Mouse (Mus musculus) forebrain, postnatal 0 days (tissue): ENCODE measurements around the gene Adcy9. TPM values are rescaled to one million over a fixed set of nuclear protein-coding genes. Genes with fewer than 3 reads are reported as not detected.

Source experiments
- ATAC-seq: fragments of 200-750 bp; cut with Nextera tagmentation; 2 replicates; pipeline ENCODE4 v1.8.0; 2017; ENCODE audit warnings: mild to moderate bottlenecking, moderate library complexity
- DNase-seq: peaks from one replicate; pipeline ENCODE4 v3.0.0-alpha.2; 2015
- H3K27ac ChIP-seq: fragments of 300-500 bp; sonication (generic); 2 replicates; pipeline ENCODE4 v1.5.1; 2014; ENCODE audit warnings: low read depth, mild to moderate bottlenecking, antibody characterized with exemption, low read length, moderate library complexity, mixed read lengths
- H3K27me3 ChIP-seq: fragments of 300-500 bp; sonication (generic); 2 replicates; pipeline ENCODE4 v1.6.1; 2014; ENCODE audit warnings: mild to moderate bottlenecking, low read length, mixed read lengths; ENCODE audit not compliant: insufficient read depth
- H3K36me3 ChIP-seq: fragments of 300-500 bp; sonication (generic); 2 replicates; pipeline ENCODE4 v1.6.1; 2014; ENCODE audit warnings: mild to moderate bottlenecking, moderate library complexity; ENCODE audit not compliant: insufficient read depth
- H3K4me1 ChIP-seq: fragments of 300-500 bp; sonication (generic); 2 replicates; pipeline ENCODE4 v1.6.1; 2014; ENCODE audit warnings: antibody characterized with exemption; ENCODE audit not compliant: insufficient read depth
- H3K4me2 ChIP-seq: fragments of 300-500 bp; sonication (generic); 2 replicates; pipeline ENCODE4 v1.6.1; 2014; ENCODE audit warnings: low read depth, mild to moderate bottlenecking, moderate library complexity
- H3K4me3 ChIP-seq: fragments of 300-500 bp; sonication (generic); 2 replicates; pipeline ENCODE4 v1.5.1; 2014; ENCODE audit warnings: low read depth, low read length, mixed read lengths
- H3K9ac ChIP-seq: fragments of 300-500 bp; sonication (generic); 2 replicates; pipeline ENCODE4 v1.6.1; 2014; ENCODE audit warnings: mild to moderate bottlenecking
- H3K9me3 ChIP-seq: fragments of 300-500 bp; sonication (generic); 2 replicates; pipeline ENCODE4 v1.6.1; 2016; ENCODE audit warnings: low read length
- CTCF ChIP-seq: sonication (generic); IDR thresholded peaks from 2 replicates; pipeline ENCODE4 v1.5.1; 2016; ENCODE audit warnings: antibody characterized with exemption, control low read depth, low read depth
- WGBS: fragments of 180-500 bp; shearing (Covaris S2); extraction: QIAGEN DNeasy Blood & Tissue Kit; methylation state at CpG from one replicate; pipeline ENCODE4 v1.1.7; 2014; 5-methylcytosine and 5-hydroxymethylcytosine counted together
- polyA plus RNA-seq: library from polyadenylated mRNA; unstranded; fragments of >200 nt; fragmentation: Nextera tagmentation; extraction: Ambion mirVana; gene quantifications from 2 replicates; pipeline ENCODE4 v1.2.1, GENCODE M21; 2015
- total RNA-seq: library from RNA; depleted of rRNA; stranded (reverse); fragments of >200 nt; gene quantifications from 2 replicates; pipeline ENCODE4 v1.2.3, GENCODE M21; 2014

Gene Adcy9
- total and polyA plus RNA-seq, 2 experiments from 2014 or later = 3.8 to 19.9 TPM

DNA sequence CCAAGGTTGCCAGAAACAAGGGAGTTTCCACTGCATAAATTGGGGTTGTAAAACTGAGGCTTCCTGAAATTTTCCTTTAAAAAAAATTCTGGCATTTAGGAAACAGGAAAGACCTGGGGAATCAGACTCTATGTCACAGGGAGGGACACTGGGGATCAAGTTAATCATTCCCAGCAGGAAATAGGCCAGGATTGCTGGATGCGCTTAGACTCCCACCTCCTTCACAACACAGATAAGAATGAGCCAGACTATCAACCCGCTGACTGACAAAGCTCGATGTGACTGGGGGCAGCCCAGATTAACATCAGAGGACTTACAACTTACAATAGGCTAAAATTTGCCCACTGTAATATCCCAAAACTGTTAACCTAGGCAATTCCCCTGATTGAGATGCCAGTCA is 52.4 kb downstream of the Adcy9 start:
- no peak for TF ChIP-seq CTCF
- Histone ChIP-seq H3K36me3 (no peaks in the 10 kb centered on the region), H3K9ac (no peak overlapping the region), H3K4me3 (no peak overlapping the region), H3K27ac (no peak overlapping the region), H3K4me2 (no peak overlapping the region), H3K27me3 (no peaks in the 10 kb centered on the region), H3K9me3 (no peaks in the 10 kb centered on the region), H3K4me1 (no peaks in the 10 kb centered on the region)
- no peak for DNase-seq
- ATAC-seq = no peak
- WGBS = 54% methylated on average over 3 of the region's 3 CpGs

- ATAC-seq (no peak), DNase-seq (no peak)
- Histone ChIP-seq H3K4me1 (no peaks in the 10 kb centered on the region), H3K9ac (no peak overlapping the region), H3K4me3 (no peak overlapping the region), H3K27ac (no peak overlapping the region), H3K36me3 (no peaks in the 10 kb centered on the region), H3K9me3 (no peaks in the 10 kb centered on the region), H3K27me3 (no peaks in the 10 kb centered on the region), H3K4me2 (no peak overlapping the region)
- WGBS = 77% methylated on average over 1 of the region's 1 CpGs
- TF ChIP-seq CTCF = no peak
These were observed 53.0 kb downstream of the Adcy9 start for GRCm38 (mm10) chr16:4367291-4367690.

- 91% methylated on average over 3 of the region's 3 CpGs for WGBS
These were observed 53.6 kb downstream of the Adcy9 start for GRCm38 (mm10) chr16:4366671-4367070.

DNA sequence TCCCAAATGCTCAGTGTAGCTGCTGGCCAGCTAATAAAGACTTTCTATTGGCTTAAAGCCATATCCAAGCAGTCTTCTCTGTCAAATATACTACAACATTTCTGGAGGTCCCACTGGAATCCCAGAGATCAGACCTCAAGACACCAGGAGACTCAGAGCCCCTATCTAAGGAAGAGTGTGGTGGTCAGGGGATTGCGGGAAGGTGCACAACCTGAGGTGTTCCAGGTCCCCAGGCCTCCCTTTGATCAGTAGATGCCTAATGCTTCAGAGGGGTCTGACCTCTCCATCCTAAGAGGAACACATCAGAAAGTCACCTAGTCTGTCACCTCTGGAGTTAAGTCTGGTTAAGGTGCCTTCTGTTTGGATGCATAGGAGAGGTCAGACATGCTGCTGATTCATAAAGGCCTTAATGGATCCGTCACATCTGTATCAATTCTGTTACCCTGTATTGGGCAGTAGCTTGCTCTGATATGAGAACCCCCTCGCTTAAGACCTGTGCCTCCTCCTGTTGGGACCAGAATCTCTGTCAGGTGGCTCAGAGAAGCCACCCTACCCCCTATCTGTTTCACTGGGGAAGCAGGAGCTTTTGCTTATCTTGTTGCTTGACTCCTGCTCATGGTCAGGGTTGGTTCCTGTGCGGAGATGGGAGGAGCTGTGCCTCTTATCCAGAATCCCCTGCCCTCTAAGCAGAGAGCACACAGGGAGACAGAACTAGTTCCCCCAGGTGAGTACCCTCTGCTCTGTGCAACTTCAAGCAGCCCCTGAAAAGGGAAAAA is 56.8 kb downstream of the Adcy9 start:
- TF ChIP-seq CTCF = no peak
- no peak overlapping the region for H3K4me3 ChIP-seq
- 87% methylated on average over 4 of the region's 4 CpGs for WGBS
- H3K9me3 ChIP-seq = no peaks in the 10 kb centered on the region
- H3K27me3 ChIP-seq = no peaks in the 10 kb centered on the region
- no peak overlapping the region for H3K4me2 ChIP-seq
- no peaks in the 10 kb centered on the region for H3K4me1 ChIP-seq
- no peaks in the 10 kb centered on the region for H3K36me3 ChIP-seq
- ATAC-seq (no peak), DNase-seq (no peak)
- no peak overlapping the region for H3K9ac ChIP-seq
- H3K27ac ChIP-seq = no peak overlapping the region

More at GRCm38 (mm10) chr16:4366671-4367070, 53.6 kb downstream of the Adcy9 start:
- Histone ChIP-seq H3K36me3 (no peaks in the 10 kb centered on the region), H3K4me3 (no peak overlapping the region), H3K27me3 (no peaks in the 10 kb centered on the region), H3K9ac (no peak overlapping the region), H3K9me3 (no peaks in the 10 kb centered on the region), H3K27ac (no peak overlapping the region), H3K4me2 (no peak overlapping the region), H3K4me1 (no peaks in the 10 kb centered on the region)
- ATAC-seq = no peak
- no peak for DNase-seq
- TF ChIP-seq CTCF = no peak

DNA sequence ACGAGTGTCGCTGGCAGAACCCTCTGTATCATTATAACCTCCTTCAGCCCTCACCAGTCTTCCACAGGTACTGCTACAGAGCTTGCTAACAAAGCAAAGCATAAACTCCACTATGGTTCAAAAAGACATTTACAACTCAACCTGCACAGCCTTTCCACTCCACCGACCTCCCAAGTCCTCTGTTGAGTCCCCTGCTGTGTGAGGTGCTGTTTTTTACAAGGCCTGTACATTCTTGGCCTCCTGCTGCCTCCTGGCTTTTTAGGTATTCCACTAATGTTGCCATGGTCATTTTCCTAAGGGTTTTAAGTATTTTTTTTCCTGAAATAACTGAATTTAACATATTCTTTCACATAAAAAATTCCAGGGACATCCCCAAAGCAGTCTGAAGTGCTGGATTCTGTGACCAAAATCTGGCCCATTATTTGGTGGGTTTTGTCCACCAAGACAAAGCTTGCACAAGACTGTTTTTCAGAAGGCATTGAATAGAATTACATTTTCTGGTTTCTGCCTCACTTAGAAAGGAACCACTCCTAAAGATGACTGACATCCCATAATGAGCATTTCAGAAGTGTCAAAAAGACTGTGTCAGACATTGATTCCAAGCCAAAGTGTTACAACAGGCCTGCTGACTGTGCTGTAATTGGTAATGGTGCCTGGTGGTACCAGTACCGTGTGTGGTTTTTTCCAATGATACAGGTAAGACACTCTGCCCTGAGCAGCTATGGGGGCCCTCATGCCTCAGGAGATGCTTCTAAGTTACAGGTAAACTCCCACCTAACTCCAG is 64.8 kb downstream of the Adcy9 start:
- Histone ChIP-seq H3K27me3 (no peaks in the 10 kb centered on the region), H3K4me2 (no peak overlapping the region), H3K36me3 (no peaks in the 10 kb centered on the region), H3K9me3 (no peaks in the 10 kb centered on the region), H3K27ac (peak overlapping the region; percentile 15; the same call in 1 of the 2 replicates), H3K4me3 (no peak overlapping the region), H3K4me1 (no peaks in the 10 kb centered on the region), H3K9ac (no peak overlapping the region)
- DNase-seq (peak; percentile 25), ATAC-seq (no peak)
- TF ChIP-seq CTCF = no peak
- WGBS = 38% methylated on average over 4 of the region's 4 CpGs

DNA sequence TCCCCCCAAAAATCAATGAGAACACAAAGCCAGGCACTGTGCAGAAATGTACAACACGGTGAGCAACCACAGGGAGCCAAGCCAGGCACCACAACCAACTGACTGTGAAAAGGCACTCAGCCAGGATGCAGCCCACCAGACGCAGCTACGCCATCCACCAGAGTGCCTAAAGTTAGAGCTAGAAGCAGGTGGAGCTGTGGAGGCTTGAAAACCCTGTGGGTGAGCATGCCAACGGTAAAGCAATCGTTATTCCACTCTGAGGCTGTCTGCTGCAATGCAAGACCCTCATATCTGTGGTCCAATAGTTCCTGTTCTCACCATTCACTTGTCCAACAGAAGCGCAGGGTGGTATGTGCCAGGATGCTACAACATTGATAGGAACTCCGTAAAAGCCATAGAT is 77.7 kb downstream of the Adcy9 start:
- no peaks in the 10 kb centered on the region for H3K36me3 ChIP-seq
- H3K27me3 ChIP-seq = no peaks in the 10 kb centered on the region
- H3K27ac ChIP-seq = no peak overlapping the region
- ATAC-seq (no peak), DNase-seq (no peak)
- no peak overlapping the region for H3K9ac ChIP-seq
- H3K9me3 ChIP-seq = no peaks in the 10 kb centered on the region
- 78% methylated on average over 7 of the region's 7 CpGs for WGBS
- no peaks in the 10 kb centered on the region for H3K4me1 ChIP-seq
- no peak for TF ChIP-seq CTCF
- no peak overlapping the region for H3K4me2 ChIP-seq
- no peak overlapping the region for H3K4me3 ChIP-seq
